Mouse (Mus musculus): ENCODE measurements around the gene Btbd35f29.
"Not testable (repeated sequence)": the region's sequence is repeated elsewhere in the genome, so short reads cannot be mapped to it uniquely, and the experiment has no call there.

GRCm38 (mm10) chrX:31141416-31141815 lies 23.9 kb downstream of the Btbd35f29 start:
- not testable (repeated sequence) for TF ChIP-seq CTCF, POLR2A (IDR thresholded peaks at IDR 0.05; ENCODE audit: extremely low read depth, insufficient read depth, low read length)

Data from cortical plate, adult 2 months (tissue).